Mouse (Mus musculus): ENCODE data around the gene Rgs3. TPM values are rescaled to one million over a fixed set of nuclear protein-coding genes. Genes with fewer than 3 reads are reported as not detected.

Rgs3 gene
- polyA plus RNA-seq, 1 experiment from 2014 or later: 31.3 TPM

GRCm38 (mm10) chr4:62603607-62604006, 44.0 kb downstream of the Rgs3 start:
- no peak for ATAC-seq (ENCODE audit: low FRiP score)
- no peaks in the 10 kb centered on the region for H3K36me3 ChIP-seq (ENCODE audit: control insufficient read depth, insufficient read depth, low read length)
- no peak overlapping the region for H3K9ac ChIP-seq (ENCODE audit: low read depth, low read length)
- no peaks in the 10 kb centered on the region for H3K9me3 ChIP-seq (ENCODE audit: control insufficient read depth, low read length)
- no peak overlapping the region for H3K27ac ChIP-seq (ENCODE audit: low read depth, low read length)
- WGBS: 93% methylated on average over 4 of the region's 4 CpGs
- no peak overlapping the region for H3K4me3 ChIP-seq (ENCODE audit: low read depth, low read length)
- H3K27me3 ChIP-seq (ENCODE audit: control insufficient read depth, insufficient read depth, low read length): no peaks in the 10 kb centered on the region
- H3K4me2 ChIP-seq (replicated peaks; ENCODE audit: low read depth, low read length): no peak overlapping the region
- no peak for DNase-seq (ENCODE audit: low spot score)
- H3K4me1 ChIP-seq (replicated peaks; ENCODE audit: control insufficient read depth, insufficient read depth, low read length): no peaks in the 10 kb centered on the region

GRCm38 (mm10) chr4:62604094-62604493, 44.4 kb downstream of the Rgs3 start:
- no peaks in the 10 kb centered on the region for H3K27me3 ChIP-seq (ENCODE audit: control insufficient read depth, insufficient read depth, low read length)
- H3K9me3 ChIP-seq (ENCODE audit: control insufficient read depth, low read length): no peaks in the 10 kb centered on the region
- H3K36me3 ChIP-seq (ENCODE audit: control insufficient read depth, insufficient read depth, low read length): no peaks in the 10 kb centered on the region
- DNase-seq (ENCODE audit: low spot score): no peak
- H3K4me1 ChIP-seq (replicated peaks; ENCODE audit: control insufficient read depth, insufficient read depth, low read length): no peaks in the 10 kb centered on the region
- H3K4me2 ChIP-seq (replicated peaks; ENCODE audit: low read depth, low read length): no peak overlapping the region
- no peak for ATAC-seq (ENCODE audit: low FRiP score)
- no peak overlapping the region for H3K9ac ChIP-seq (ENCODE audit: low read depth, low read length)
- no peak overlapping the region for H3K4me3 ChIP-seq (ENCODE audit: low read depth, low read length)
- no peak overlapping the region for H3K27ac ChIP-seq (ENCODE audit: low read depth, low read length)
- 61% methylated on average over 4 of the region's 4 CpGs for whole genome bisulfite sequencing

- Histone ChIP-seq H3K27me3 (ENCODE audit: control insufficient read depth, insufficient read depth, low read length) (no peaks in the 10 kb centered on the region), H3K27ac (ENCODE audit: low read depth, low read length) (no peak overlapping the region), H3K9me3 (ENCODE audit: control insufficient read depth, low read length) (no peaks in the 10 kb centered on the region), H3K36me3 (ENCODE audit: control insufficient read depth, insufficient read depth, low read length) (no peaks in the 10 kb centered on the region), H3K4me2 (replicated peaks; ENCODE audit: low read depth, low read length) (no peak overlapping the region), H3K9ac (ENCODE audit: low read depth, low read length) (no peak overlapping the region), H3K4me3 (ENCODE audit: low read depth, low read length) (no peak overlapping the region), H3K4me1 (replicated peaks; ENCODE audit: control insufficient read depth, insufficient read depth, low read length) (0 out of 2 replicates have a peak, but pooled peaks cover 3% of the 10 kb centered on the region)
- ATAC-seq (ENCODE audit: low FRiP score) (no peak), DNase-seq (ENCODE audit: low spot score) (no peak)
- 90% methylated on average over 9 of the region's 9 CpGs for WGBS
Observed at GRCm38 (mm10) chr4:62605856-62606541, 46.4 kb downstream of the Rgs3 start.

GRCm38 (mm10) chr4:62606542-62606882, 46.9 kb downstream of the Rgs3 start:
- Histone ChIP-seq H3K4me1 (replicated peaks; ENCODE audit: control insufficient read depth, insufficient read depth, low read length) (0 out of 2 replicates have a peak, but pooled peaks cover 3% of the 10 kb centered on the region), H3K36me3 (ENCODE audit: control insufficient read depth, insufficient read depth, low read length) (no peaks in the 10 kb centered on the region), H3K27ac (ENCODE audit: low read depth, low read length) (no peak overlapping the region), H3K4me2 (replicated peaks; ENCODE audit: low read depth, low read length) (no peak overlapping the region), H3K9me3 (ENCODE audit: control insufficient read depth, low read length) (no peaks in the 10 kb centered on the region), H3K4me3 (ENCODE audit: low read depth, low read length) (no peak overlapping the region), H3K27me3 (ENCODE audit: control insufficient read depth, insufficient read depth, low read length) (no peaks in the 10 kb centered on the region), H3K9ac (ENCODE audit: low read depth, low read length) (no peak overlapping the region)
- no peak for ATAC-seq (ENCODE audit: low FRiP score)
- no peak for DNase-seq (ENCODE audit: low spot score)
- 80% methylated on average over 7 of the region's 7 CpGs for WGBS

- WGBS: 77% methylated on average over 7 of the region's 7 CpGs
- Histone ChIP-seq H3K27ac (ENCODE audit: low read depth, low read length) (0 out of 2 replicates have a peak overlapping the region, but pooled peaks have one; percentile 25), H3K36me3 (ENCODE audit: control insufficient read depth, insufficient read depth, low read length) (no peaks in the 10 kb centered on the region), H3K4me1 (replicated peaks; ENCODE audit: control insufficient read depth, insufficient read depth, low read length) (0 out of 2 replicates have a peak, but pooled peaks cover 3% of the 10 kb centered on the region), H3K27me3 (ENCODE audit: control insufficient read depth, insufficient read depth, low read length) (no peaks in the 10 kb centered on the region), H3K4me2 (replicated peaks; ENCODE audit: low read depth, low read length) (no peak overlapping the region), H3K9me3 (ENCODE audit: control insufficient read depth, low read length) (no peaks in the 10 kb centered on the region), H3K4me3 (ENCODE audit: low read depth, low read length) (no peak overlapping the region), H3K9ac (ENCODE audit: low read depth, low read length) (no peak overlapping the region)
- no peak for DNase-seq (ENCODE audit: low spot score)
- ATAC-seq (ENCODE audit: low FRiP score): no peak
Observed at GRCm38 (mm10) chr4:62606905-62607304, 47.3 kb downstream of the Rgs3 start.

- peak; percentile 37; the same call in 1 of the 2 replicates for ATAC-seq (ENCODE audit: low FRiP score)
- DNase-seq (ENCODE audit: low spot score): peak; percentile 26
Observed at GRCm38 (mm10) chr4:62607345-62607744, 47.7 kb downstream of the Rgs3 start.

GRCm38 (mm10) chr4:62607805-62608204, 48.2 kb downstream of the Rgs3 start:
- 75% methylated on average over 6 of the region's 6 CpGs for WGBS
- Histone ChIP-seq H3K4me1 (replicated peaks; ENCODE audit: control insufficient read depth, insufficient read depth, low read length) (peaks cover 5% of the 10 kb centered on the region; the same call in 1 of the 2 replicates), H3K4me3 (ENCODE audit: low read depth, low read length) (no peak overlapping the region), H3K36me3 (ENCODE audit: control insufficient read depth, insufficient read depth, low read length) (no peaks in the 10 kb centered on the region), H3K9ac (ENCODE audit: low read depth, low read length) (no peak overlapping the region), H3K4me2 (replicated peaks; ENCODE audit: low read depth, low read length) (no peak overlapping the region), H3K27me3 (ENCODE audit: control insufficient read depth, insufficient read depth, low read length) (no peaks in the 10 kb centered on the region), H3K9me3 (ENCODE audit: control insufficient read depth, low read length) (no peaks in the 10 kb centered on the region), H3K27ac (ENCODE audit: low read depth, low read length) (no peak overlapping the region)
- ATAC-seq (ENCODE audit: low FRiP score) (peak; percentile 58; the same call in 1 of the 2 replicates), DNase-seq (ENCODE audit: low spot score) (peak; percentile 17)

More at GRCm38 (mm10) chr4:62607345-62607744, 47.7 kb downstream of the Rgs3 start:
- no peaks in the 10 kb centered on the region for H3K27me3 ChIP-seq (ENCODE audit: control insufficient read depth, insufficient read depth, low read length)
- no peak overlapping the region for H3K4me3 ChIP-seq (ENCODE audit: low read depth, low read length)
- H3K4me2 ChIP-seq (replicated peaks; ENCODE audit: low read depth, low read length): no peak overlapping the region
- no peak overlapping the region for H3K9ac ChIP-seq (ENCODE audit: low read depth, low read length)
- peak overlapping the region; percentile 25; the same call in 1 of the 2 replicates for H3K27ac ChIP-seq (ENCODE audit: low read depth, low read length)
- WGBS: 54% methylated on average over 9 of the region's 9 CpGs
- H3K9me3 ChIP-seq (ENCODE audit: control insufficient read depth, low read length): no peaks in the 10 kb centered on the region
- 0 out of 2 replicates have a peak, but pooled peaks cover 3% of the 10 kb centered on the region for H3K4me1 ChIP-seq (replicated peaks; ENCODE audit: control insufficient read depth, insufficient read depth, low read length)
- H3K36me3 ChIP-seq (ENCODE audit: control insufficient read depth, insufficient read depth, low read length): no peaks in the 10 kb centered on the region

- Histone ChIP-seq H3K9me3 (ENCODE audit: control insufficient read depth, low read length) (no peaks in the 10 kb centered on the region), H3K27me3 (ENCODE audit: control insufficient read depth, insufficient read depth, low read length) (no peaks in the 10 kb centered on the region), H3K4me2 (replicated peaks; ENCODE audit: low read depth, low read length) (no peak overlapping the region), H3K36me3 (ENCODE audit: control insufficient read depth, insufficient read depth, low read length) (no peaks in the 10 kb centered on the region), H3K4me3 (ENCODE audit: low read depth, low read length) (no peak overlapping the region), H3K27ac (ENCODE audit: low read depth, low read length) (no peak overlapping the region), H3K4me1 (replicated peaks; ENCODE audit: control insufficient read depth, insufficient read depth, low read length) (peaks cover 11% of the 10 kb centered on the region; the same call in 1 of the 2 replicates), H3K9ac (ENCODE audit: low read depth, low read length) (no peak overlapping the region)
- DNase-seq (ENCODE audit: low spot score): no peak
- WGBS: 80% methylated on average over 4 of the region's 4 CpGs
- ATAC-seq (ENCODE audit: low FRiP score): no peak
Observed at GRCm38 (mm10) chr4:62609333-62609732, 49.7 kb downstream of the Rgs3 start.

GRCm38 (mm10) chr4:62610142-62610675, 50.6 kb downstream of the Rgs3 start:
- peak overlapping the region; percentile 58; the same call in 1 of the 2 replicates for H3K27ac ChIP-seq (ENCODE audit: low read depth, low read length)
- 50% methylated on average over 16 of the region's 16 CpGs for WGBS

More at GRCm38 (mm10) chr4:62610142-62610675, 50.6 kb downstream of the Rgs3 start:
- no peaks in the 10 kb centered on the region for H3K27me3 ChIP-seq (ENCODE audit: control insufficient read depth, insufficient read depth, low read length)
- DNase-seq (ENCODE audit: low spot score) (peak; percentile 43), ATAC-seq (ENCODE audit: low FRiP score) (peak; percentile 70)
- H3K36me3 ChIP-seq (ENCODE audit: control insufficient read depth, insufficient read depth, low read length): no peaks in the 10 kb centered on the region
- no peaks in the 10 kb centered on the region for H3K9me3 ChIP-seq (ENCODE audit: control insufficient read depth, low read length)
- H3K9ac ChIP-seq (ENCODE audit: low read depth, low read length): no peak overlapping the region
- no peak overlapping the region for H3K4me2 ChIP-seq (replicated peaks; ENCODE audit: low read depth, low read length)
- no peak overlapping the region for H3K4me3 ChIP-seq (ENCODE audit: low read depth, low read length)
- peaks cover 11% of the 10 kb centered on the region; the same call in 1 of the 2 replicates for H3K4me1 ChIP-seq (replicated peaks; ENCODE audit: control insufficient read depth, insufficient read depth, low read length)
